Mouse (Mus musculus): ENCODE data around the gene Map2k2.
"Not testable (repeated sequence)": the region's sequence is repeated elsewhere in the genome, so short reads cannot be mapped to it uniquely, and the experiment has no call there.

Gene Map2k2

DNA sequence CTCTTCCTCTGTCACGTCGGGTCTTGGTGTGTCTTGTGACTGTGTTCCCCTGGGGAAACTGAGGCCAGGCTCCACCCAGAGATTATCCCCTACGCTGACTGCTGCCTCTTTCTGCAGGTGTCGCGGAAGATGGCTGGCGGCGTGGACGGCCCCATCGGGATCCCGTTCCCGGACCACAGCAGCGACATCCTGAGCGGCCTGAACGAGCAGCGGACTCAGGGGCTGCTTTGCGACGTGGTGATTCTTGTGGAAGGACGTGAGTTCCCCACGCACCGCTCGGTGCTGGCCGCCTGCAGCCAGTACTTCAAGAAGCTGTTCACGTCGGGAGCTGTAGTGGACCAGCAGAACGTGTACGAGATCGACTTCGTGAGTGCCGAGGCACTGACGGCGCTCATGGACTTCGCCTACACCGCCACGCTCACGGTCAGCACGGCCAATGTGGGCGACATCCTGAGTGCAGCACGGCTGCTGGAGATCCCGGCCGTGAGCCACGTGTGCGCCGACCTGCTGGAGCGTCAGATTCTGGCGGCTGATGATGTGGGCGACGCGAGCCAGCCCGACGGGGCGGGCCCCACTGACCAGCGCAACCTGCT lies 38.2 kb downstream of the Map2k2 start:
- no peak for DNase-seq (ENCODE audit: low spot score)

GRCm38 (mm10) chr10:81144667-81145066 lies 39.0 kb downstream of the Map2k2 start:
- DNase-seq (ENCODE audit: low spot score) = no peak

GRCm38 (mm10) chr10:81145307-81145706 lies 39.6 kb downstream of the Map2k2 start:
- no peak for DNase-seq (ENCODE audit: low spot score)

- DNase-seq (ENCODE audit: low spot score) = no peak
Observed at GRCm38 (mm10) chr10:81145778-81146177, 40.1 kb downstream of the Map2k2 start.

GRCm38 (mm10) chr10:81146296-81146695 lies 40.6 kb downstream of the Map2k2 start:
- DNase-seq (ENCODE audit: low spot score) = no peak

GRCm38 (mm10) chr10:81151261-81151660 lies 45.5 kb downstream of the Map2k2 start:
- no peak for DNase-seq (ENCODE audit: low spot score)

DNA sequence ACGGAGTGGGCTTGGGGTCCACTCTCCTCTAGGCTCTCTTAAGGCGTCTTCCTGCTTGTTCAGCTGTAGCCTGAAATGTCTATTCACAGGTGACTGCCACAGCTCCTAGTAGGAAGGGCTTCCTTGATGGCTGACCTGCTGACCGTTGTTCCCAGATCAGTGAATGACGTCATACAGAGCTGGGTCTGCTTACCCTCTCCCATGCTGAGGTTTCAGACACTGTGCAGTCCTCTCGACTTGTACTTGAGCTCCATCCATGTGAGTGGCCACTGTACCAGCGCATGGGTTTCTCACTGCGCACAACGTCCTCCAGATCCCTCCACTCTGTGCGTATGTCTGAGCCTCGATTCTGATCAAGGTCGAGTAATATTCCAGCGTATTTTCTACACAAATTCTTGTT lies 46.9 kb downstream of the Map2k2 start:
- DNase-seq (ENCODE audit: low spot score) = no peak

DNA sequence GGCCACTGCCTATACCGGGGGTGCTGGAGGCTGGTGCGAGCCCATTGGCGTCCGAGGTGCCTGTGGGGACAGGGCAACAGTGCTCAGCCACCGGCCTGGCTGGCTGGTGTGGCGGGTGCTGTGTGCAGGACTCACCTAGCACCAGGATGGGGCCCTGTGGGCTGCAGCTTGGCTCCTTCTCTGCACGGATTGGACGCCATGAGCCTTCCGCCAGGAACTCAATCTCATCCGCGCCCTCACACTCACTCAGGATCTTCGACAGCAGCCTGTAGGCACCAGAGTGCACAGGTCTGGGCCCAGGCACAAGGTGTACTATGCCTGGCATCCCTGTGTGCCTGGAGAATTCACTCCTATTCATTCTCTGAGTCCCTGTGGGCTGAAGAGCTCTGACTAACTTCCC lies 48.6 kb downstream of the Map2k2 start:
- no peak for DNase-seq (ENCODE audit: low spot score)

DNA sequence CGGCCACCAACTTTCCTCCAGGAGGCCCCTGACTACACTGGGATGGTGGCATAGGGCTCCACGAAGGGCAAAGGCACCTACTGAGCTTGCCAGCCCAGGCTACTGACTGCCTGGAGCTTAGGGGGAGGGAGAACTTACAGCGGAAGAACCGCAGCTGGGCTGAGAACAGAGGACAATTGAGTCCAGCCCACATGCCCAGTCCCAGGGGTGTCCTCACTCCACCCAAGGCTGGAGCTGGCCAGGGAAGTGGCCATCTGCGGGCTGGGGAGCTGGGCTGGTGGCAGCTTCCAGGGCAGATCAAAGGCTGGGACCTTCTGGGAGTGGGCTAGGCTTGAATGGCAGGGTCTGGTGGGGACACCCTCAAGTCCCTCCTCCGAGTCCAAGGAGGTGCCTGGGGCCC lies 49.0 kb downstream of the Map2k2 start:
- no peak for DNase-seq (ENCODE audit: low spot score)

DNA sequence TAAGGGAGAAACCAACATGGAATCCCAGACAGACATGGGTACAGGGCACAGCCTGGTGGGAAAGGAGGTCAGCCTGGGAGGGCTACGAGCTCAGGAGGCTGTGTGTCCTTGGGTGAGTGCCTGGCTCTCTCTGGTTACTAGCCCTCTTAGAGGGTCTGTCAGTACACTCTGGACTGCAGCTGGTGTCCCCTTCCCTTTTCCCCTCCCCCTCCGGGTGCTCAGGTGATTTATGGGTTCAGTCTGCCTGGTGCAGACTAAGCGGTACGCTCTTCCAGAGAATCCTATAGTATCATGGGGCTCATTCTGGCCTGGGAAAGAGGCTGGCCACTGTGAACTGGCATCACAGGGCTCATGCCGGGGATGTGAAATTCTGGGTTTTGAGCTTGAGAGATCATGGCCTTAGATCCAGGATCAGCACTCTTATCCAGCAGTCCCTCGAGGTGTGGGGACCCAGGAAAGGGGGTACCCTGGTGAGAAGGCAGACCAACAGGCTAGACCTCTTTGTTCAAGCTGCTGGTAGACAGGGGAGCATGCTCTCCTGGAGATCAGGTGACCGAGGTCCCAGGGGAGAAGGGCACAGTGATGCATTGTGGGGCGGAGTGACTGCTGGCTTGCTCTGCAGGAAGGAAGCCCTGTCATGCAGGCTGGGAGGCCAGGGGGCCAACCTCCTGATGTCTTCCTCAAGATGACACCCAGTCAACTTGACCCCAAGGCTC lies 56.0 kb downstream of the Map2k2 start:
- no peak for DNase-seq (ENCODE audit: low spot score)

GRCm38 (mm10) chr10:81162318-81162652 lies 56.6 kb downstream of the Map2k2 start:
- no peak for DNase-seq (ENCODE audit: low spot score)

DNA sequence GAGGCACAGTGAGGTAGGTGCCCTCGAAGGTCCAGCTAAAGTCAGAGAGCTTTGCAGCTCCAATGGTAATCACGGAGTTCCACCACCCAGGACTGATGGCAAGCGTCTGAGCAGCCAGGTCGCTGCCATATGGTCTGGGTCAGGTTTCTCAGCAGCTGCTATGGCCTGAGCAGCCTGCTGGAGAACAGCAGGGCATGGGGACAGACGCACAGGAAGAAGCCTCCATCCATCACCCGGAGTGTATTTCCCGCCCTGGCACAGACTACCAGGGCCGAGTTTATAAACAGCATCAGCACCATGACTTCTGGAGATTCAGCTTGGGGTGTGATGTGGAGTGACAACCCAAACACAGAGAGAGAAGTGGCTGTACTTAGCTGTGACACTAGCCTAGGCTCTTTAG lies 59.4 kb downstream of the Map2k2 start:
- no peak for DNase-seq (ENCODE audit: low spot score)

- DNase-seq (ENCODE audit: low spot score) = peak; percentile 99
Observed at GRCm38 (mm10) chr10:81167200-81168086, 61.7 kb downstream of the Map2k2 start, which contains the start of gene Pias4. Gene Pias4 (minus strand): TSS chr10:81167923.

DNA sequence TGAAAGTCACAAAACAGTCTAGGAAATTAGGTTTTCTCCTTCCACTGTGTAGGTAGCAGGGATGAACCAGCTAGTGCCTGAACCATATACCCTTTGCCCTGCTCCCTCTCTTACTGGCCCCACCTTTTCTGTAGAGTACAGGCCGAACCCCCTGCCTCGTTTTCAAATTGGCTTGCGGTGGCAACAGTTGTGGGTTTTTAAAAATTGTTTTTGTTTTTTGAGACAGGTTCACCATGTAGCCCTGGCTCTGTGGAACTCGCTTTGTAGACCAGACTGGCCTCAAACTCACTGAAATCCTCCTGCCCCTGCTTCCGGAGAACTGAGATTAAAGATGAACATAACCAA lies 62.3 kb downstream of the Map2k2 start:
- DNase-seq (ENCODE audit: low spot score) = no peak

DNA sequence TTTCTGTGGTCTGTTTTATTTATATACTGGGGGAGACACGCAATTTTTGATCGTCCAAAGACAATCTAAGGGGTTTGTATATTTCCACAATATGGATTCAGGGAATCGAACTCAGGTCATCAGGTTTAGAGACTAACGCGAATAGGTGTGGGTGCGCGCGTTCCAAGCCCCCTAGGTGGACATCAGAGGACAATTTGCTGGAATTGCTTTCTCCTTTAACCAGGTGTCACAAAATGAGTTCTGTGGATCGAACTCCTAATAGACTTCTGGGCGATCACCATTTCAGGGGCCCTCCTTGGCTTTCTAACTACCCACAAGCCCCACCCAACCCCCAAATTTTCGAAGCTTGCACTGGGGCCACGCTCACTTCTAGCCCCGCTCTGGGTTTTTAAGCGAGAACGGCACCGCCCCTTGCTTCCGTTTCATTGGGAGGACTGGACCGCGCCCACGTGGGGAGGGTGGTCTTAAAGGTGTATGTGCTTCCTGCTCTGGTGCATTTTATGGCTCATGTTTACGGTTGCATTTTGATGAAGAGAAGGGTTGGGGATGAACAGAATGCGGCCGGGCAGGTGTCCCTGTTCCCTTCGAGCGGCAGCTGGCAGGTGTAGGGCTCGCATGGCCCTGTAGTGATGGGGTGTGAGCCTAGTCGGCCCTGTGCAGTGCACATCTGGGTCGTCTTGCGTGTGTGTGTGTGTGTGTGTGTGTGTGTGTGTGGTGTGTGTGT lies 63.0 kb downstream of the Map2k2 start:
- DNase-seq (ENCODE audit: low spot score) = peak; percentile 65

DNA sequence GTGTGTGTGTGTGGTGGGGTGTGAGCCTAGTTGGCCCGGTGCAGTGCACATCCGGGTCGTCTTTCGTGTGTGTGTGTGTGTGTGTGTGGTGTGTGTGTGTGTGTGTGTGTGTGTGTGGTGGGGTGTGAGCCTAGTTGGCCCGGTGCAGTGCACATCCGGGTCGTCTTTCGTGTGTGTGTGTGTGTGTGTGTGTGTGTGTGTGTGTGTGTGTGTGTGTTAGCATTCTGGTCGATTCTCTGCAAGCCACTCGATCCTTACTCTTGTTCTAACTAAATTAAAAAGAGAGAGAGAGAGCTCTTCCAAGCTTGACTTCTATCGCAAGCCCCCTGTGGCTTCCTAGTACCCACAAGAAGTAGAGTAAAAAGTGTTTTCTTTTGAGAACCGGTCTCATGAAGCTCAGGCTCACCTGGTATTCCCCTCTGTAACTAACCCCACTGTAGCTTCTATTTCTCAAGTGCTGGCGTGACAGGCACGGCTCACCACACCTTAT lies 63.7 kb downstream of the Map2k2 start:
- not testable (repeated sequence) for DNase-seq (ENCODE audit: low spot score)

DNA sequence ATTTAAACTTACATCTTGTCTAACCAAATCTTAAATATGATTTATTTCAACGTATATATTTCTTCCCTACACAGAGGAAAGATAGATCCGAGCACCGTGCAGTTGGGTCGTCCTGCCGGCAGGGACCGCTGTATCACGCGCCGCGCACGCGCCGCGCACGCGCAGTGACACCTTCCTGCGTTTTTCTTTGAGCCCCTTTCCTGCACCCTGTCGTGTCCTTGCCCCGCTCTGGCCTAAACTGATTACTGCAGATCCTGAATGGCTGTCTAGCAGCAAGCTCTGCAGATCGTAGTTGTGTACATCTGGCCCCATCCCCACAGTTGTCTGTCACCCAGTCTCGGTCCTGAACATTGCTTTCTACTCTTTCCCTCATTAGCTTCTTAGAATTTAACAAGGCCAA lies 67.4 kb downstream of the Map2k2 start:
- peak; percentile 75 for DNase-seq (ENCODE audit: low spot score)

GRCm38 (mm10) chr10:81174617-81175344 lies 69.1 kb downstream of the Map2k2 start:
- peak; percentile 86 for DNase-seq (ENCODE audit: low spot score)

GRCm38 (mm10) chr10:81175345-81175701 lies 69.6 kb downstream of the Map2k2 start:
- not testable (repeated sequence) for DNase-seq (ENCODE audit: low spot score)

DNA sequence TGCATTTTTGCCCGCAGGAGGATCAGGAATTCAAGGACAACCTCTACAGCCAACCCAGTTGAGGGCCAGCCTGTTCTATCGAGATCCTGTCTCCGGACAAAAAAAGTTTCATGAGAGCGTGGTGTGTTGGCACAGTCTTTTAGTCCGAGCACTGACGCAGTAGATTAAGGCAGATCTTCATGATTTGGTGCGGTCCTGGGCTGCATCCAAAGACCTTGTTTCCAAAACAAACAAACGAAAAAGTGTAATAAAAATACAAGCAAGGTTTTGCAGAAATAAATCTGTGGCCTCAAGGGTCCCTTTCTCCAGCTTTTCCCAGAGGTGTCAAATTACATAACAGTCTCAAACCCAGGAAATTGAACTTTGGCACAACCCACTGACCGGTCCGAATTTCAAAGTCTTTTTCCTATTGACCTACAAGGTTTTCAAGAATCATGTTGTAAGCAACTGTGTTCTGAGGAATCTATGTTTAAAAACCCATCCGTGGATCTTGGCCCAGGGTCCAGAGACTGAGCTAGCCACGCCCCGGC lies 70.3 kb downstream of the Map2k2 start:
- no peak for DNase-seq (ENCODE audit: low spot score)

Data from ovary, postnatal 14 days (tissue).